Mouse (Mus musculus) midbrain, postnatal 0 days (tissue): ENCODE data around the gene Mob3c. TPM values are rescaled to one million over a fixed set of nuclear protein-coding genes. Genes with fewer than 3 reads are reported as not detected.

Source experiments
- ATAC-seq: fragments of 200-750 bp; cut with Nextera tagmentation; 2 replicates; pipeline ENCODE4 v1.8.0; 2017; ENCODE audit warnings: moderate number of reproducible peaks, mild to moderate bottlenecking, moderate TSS enrichment, moderate library complexity; ENCODE audit not compliant: low FRiP score
- DNase-seq: peaks from one replicate; pipeline ENCODE4 v3.0.0-alpha.2; 2015; ENCODE audit warnings: low spot score
- H3K27ac ChIP-seq: fragments of 300-500 bp; sonication (generic); 2 replicates; pipeline ENCODE4 v1.5.1; 2014; ENCODE audit warnings: low read depth, mild to moderate bottlenecking, low read length, mixed read lengths
- H3K27me3 ChIP-seq: fragments of 300-500 bp; sonication (generic); 2 replicates; pipeline ENCODE4 v1.6.1; 2014; ENCODE audit warnings: low read length, control low read depth, mixed read lengths; ENCODE audit not compliant: insufficient read depth
- H3K36me3 ChIP-seq: fragments of 300-500 bp; sonication (generic); 2 replicates; pipeline ENCODE4 v1.6.1; 2014; ENCODE audit warnings: low read length, control low read depth, mixed read lengths; ENCODE audit not compliant: insufficient read depth
- H3K4me1 ChIP-seq: fragments of 300-500 bp; sonication (generic); 2 replicates; pipeline ENCODE4 v1.6.1; 2014; ENCODE audit warnings: mild to moderate bottlenecking, control low read depth, antibody characterized with exemption, low read length, mixed read lengths; ENCODE audit not compliant: insufficient read depth
- H3K4me2 ChIP-seq: fragments of 300-500 bp; sonication (generic); 2 replicates; pipeline ENCODE4 v1.6.1; 2014; ENCODE audit warnings: low read depth, mild to moderate bottlenecking, low read length, mixed read lengths; ENCODE audit not compliant: poor library complexity, severe bottlenecking
- H3K4me3 ChIP-seq: fragments of 300-500 bp; sonication (generic); 2 replicates; pipeline ENCODE4 v1.5.1; 2014; ENCODE audit warnings: low read depth, mild to moderate bottlenecking, low read length, moderate library complexity
- H3K9ac ChIP-seq: fragments of 300-500 bp; sonication (generic); replicated peaks from 2 replicates; pipeline ENCODE4 v1.6.1; 2014; ENCODE audit warnings: mild to moderate bottlenecking, low read length, moderate library complexity, mixed read lengths; ENCODE audit not compliant: poor library complexity, severe bottlenecking
- H3K9me3 ChIP-seq: fragments of 300-500 bp; sonication (generic); 2 replicates; pipeline ENCODE4 v1.6.1; 2016; ENCODE audit warnings: low read length, control low read depth
- CTCF ChIP-seq: IDR thresholded peaks from 2 replicates; pipeline ENCODE4 v1.5.1; 2016; ENCODE audit warnings: antibody characterized with exemption, mild to moderate bottlenecking
- WGBS: fragments of 180-500 bp; shearing (Covaris S2); extraction: QIAGEN DNeasy Blood & Tissue Kit; methylation state at CpG from one replicate; pipeline ENCODE4 v1.1.7; 2014; 5-methylcytosine and 5-hydroxymethylcytosine counted together
- polyA plus RNA-seq: library from polyadenylated mRNA; unstranded; fragments of >200 nt; fragmentation: Nextera tagmentation; extraction: Ambion mirVana; gene quantifications from 2 replicates; pipeline ENCODE4 v1.2.1, GENCODE M21; 2015
- total RNA-seq: library from RNA; depleted of rRNA; stranded (reverse); fragments of >200 nt; gene quantifications from 2 replicates; pipeline ENCODE4 v1.2.3, GENCODE M21; 2014; rRNA removed

Gene Mob3c
- total and polyA plus RNA-seq, 2 experiments from 2014 or later, result 3.1 to 12.1 TPM

DNA sequence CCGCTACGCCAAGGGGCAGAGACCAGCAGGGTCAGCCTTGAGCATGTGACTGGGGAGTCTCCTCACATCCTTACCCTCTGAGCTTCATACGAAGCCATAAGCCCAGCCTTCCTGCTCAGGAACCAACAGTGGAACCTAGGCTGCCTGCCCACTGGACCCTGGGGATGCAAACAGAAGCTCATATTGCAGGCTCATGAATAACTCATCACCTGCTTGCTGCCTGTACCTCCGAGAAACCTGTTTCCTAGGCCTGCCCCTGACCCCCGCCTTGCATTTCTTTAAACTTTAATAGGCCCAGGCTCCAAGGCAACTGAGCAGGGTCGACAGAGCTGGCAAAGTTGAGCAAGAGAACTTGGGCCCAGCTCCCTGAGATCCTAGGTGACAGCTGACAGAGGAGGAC, 56.1 kb downstream of the Mob3c start, which contains the start of gene Kncn:
Gene Kncn, plus strand, starts transcription at position 379 of the 400 bp plus-strand sequence.
- no peak for ATAC-seq
- 74% methylated on average over 6 of the region's 6 CpGs for WGBS
- Histone ChIP-seq H3K27me3 (no peaks in the 10 kb centered on the region), H3K9me3 (no peaks in the 10 kb centered on the region), H3K36me3 (no peaks in the 10 kb centered on the region), H3K9ac (no peak within 1 kb of the TSS), H3K27ac (0 out of 2 replicates have a peak within 1 kb of the TSS, but pooled peaks have one; percentile 62), H3K4me2 (no peak within 1 kb of the TSS), H3K4me3 (no peak within 1 kb of the TSS), H3K4me1 (peaks cover 25% of the 10 kb centered on the region)
- no peak for DNase-seq
- no peak for TF ChIP-seq CTCF

Other genes with a start within 250 kb of the Mob3c start
- not detected in 2 replicates for gene Cyp4a32, start 227.1 kb upstream of the Mob3c start, total RNA-seq
- gene Cyp4a32, start 227.1 kb upstream of the Mob3c start, polyA plus RNA-seq, result not detected in 2 replicates
- gene Cyp4b1, start 180.4 kb upstream of the Mob3c start, total RNA-seq, result 1.9 and 4.0 TPM in 2 replicates
- 1.7 and 1.9 TPM in 2 replicates for gene Cyp4b1, start 180.4 kb upstream of the Mob3c start, polyA plus RNA-seq
- 16.7 and 17.2 TPM in 2 replicates for gene Efcab14, start 90.3 kb upstream of the Mob3c start, total RNA-seq
- gene Efcab14, start 90.3 kb upstream of the Mob3c start, polyA plus RNA-seq, result 13.2 and 16.2 TPM in 2 replicates
- gene Tex38, start 47.1 kb upstream of the Mob3c start, total RNA-seq, result 0.49 and 1.2 TPM in 2 replicates
- gene Tex38, start 47.1 kb upstream of the Mob3c start, polyA plus RNA-seq, result 0.87 and 0.93 TPM in 2 replicates
- gene Atpaf1, start 43.3 kb upstream of the Mob3c start, total RNA-seq, result 25.9 and 40.0 TPM in 2 replicates
- 37.8 and 38.7 TPM in 2 replicates for gene Atpaf1, start 43.3 kb upstream of the Mob3c start, polyA plus RNA-seq
- gene Mknk1, start 11.1 kb downstream of the Mob3c start, total RNA-seq, result 18.5 and 27.8 TPM in 2 replicates
- 22.8 and 23.2 TPM in 2 replicates for gene Mknk1, start 11.1 kb downstream of the Mob3c start, polyA plus RNA-seq
- gene Kncn, start 56.3 kb downstream of the Mob3c start, total RNA-seq, result 0.09 and 0.11 TPM in 2 replicates
- gene Kncn, start 56.3 kb downstream of the Mob3c start, polyA plus RNA-seq, result 0.16 and 0.25 TPM in 2 replicates
- 0.33 and 0.66 TPM in 2 replicates for gene 6430628N08Rik, start 62.6 kb downstream of the Mob3c start, total RNA-seq
- 0.94 and 1.2 TPM in 2 replicates for gene 6430628N08Rik, start 62.6 kb downstream of the Mob3c start, polyA plus RNA-seq
- gene Dmbx1, start 111.8 kb downstream of the Mob3c start, total RNA-seq, result 9.6 and 10.3 TPM in 2 replicates
- 7.7 and 8.7 TPM in 2 replicates for gene Dmbx1, start 111.8 kb downstream of the Mob3c start, polyA plus RNA-seq
- 25.8 and 43.1 TPM in 2 replicates for gene Faah, start 189.8 kb downstream of the Mob3c start, total RNA-seq
- gene Faah, start 189.8 kb downstream of the Mob3c start, polyA plus RNA-seq, result 30.6 and 31.2 TPM in 2 replicates
- gene Nsun4, start 225.8 kb downstream of the Mob3c start, total RNA-seq, result 8.7 and 10.9 TPM in 2 replicates
- gene Nsun4, start 225.8 kb downstream of the Mob3c start, polyA plus RNA-seq, result 8.7 and 8.9 TPM in 2 replicates
- gene Uqcrh, start 247.0 kb downstream of the Mob3c start, total RNA-seq, result 247 and 307 TPM in 2 replicates
- gene Uqcrh, start 247.0 kb downstream of the Mob3c start, polyA plus RNA-seq, result 429 and 468 TPM in 2 replicates
- gene Lrrc41, start 247.2 kb downstream of the Mob3c start, total RNA-seq, result 103 and 129 TPM in 2 replicates
- gene Lrrc41, start 247.2 kb downstream of the Mob3c start, polyA plus RNA-seq, result 70.0 and 71.6 TPM in 2 replicates